Mouse (Mus musculus) stomach, postnatal 0 days (tissue): ENCODE data around the gene Col13a1.

Experiments used
- CTCF ChIP-seq: IDR thresholded peaks from 2 replicates; pipeline ENCODE4 v1.5.1; 2016; ENCODE audit warnings: antibody characterized with exemption, low read depth, mild to moderate bottlenecking, moderate library complexity
- EP300 ChIP-seq: optimal IDR thresholded peaks from 2 replicates; pipeline ENCODE3; 2016; ENCODE audit warnings: antibody characterized with exemption

DNA sequence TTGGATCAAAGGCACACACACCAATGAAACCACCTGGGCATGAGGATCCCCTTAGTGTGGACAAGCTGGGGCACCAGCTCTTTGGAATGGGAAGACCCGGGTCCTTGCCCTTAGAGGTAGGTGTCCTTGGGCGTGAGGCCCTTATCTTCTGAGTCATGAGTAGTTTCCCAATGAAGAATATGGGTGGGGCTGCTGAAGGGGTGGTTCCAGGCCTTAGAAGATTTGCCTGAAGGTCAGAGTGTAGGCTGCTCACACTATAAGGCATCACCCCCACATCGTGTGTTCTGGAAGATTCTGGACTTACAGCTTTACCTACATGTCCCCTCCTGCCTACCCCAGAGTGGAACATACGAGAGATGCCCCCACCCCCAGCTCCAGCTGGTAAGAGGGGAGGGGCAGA, 133.4 kb downstream of the Col13a1 start:
- TF ChIP-seq CTCF = no peak
- no peak for TF ChIP-seq EP300
